Mouse (Mus musculus) spleen, adult 2 months (tissue): ENCODE measurements around the gene Fosl2. TPM values are rescaled to one million over a fixed set of nuclear protein-coding genes. Genes with fewer than 3 reads are reported as not detected.
"Not testable (repeated sequence)": the region's sequence is repeated elsewhere in the genome, so short reads cannot be mapped to it uniquely, and the experiment has no call there.

Source experiments
- DNase-seq, 2 experiments: peaks; one replicate each; pipeline versions ENCODE4 v3.0.0 to v3.0.0-alpha.2; 2012 to 2021; ENCODE audit warnings: low spot score in 2 of 2, low read depth in 1 of 2
- H3K27ac ChIP-seq: fragments of 200-500 bp; 2 replicates; pipeline ENCODE4 v1.5.1; 2012; ENCODE audit warnings: low read length, inconsistent platforms; ENCODE audit not compliant: insufficient read depth
- H3K27me3 ChIP-seq: fragments of 200-500 bp; 2 replicates; pipeline ENCODE4 v1.6.1; 2012; ENCODE audit warnings: mild to moderate bottlenecking, moderate library complexity, low read length, inconsistent platforms; ENCODE audit not compliant: control insufficient read depth, insufficient read depth
- H3K36me3 ChIP-seq: fragments of 200-500 bp; 2 replicates; pipeline ENCODE4 v1.6.1; 2012; ENCODE audit warnings: mild to moderate bottlenecking, low read length, inconsistent platforms; ENCODE audit not compliant: control insufficient read depth, insufficient read depth
- H3K4me1 ChIP-seq: fragments of 200-500 bp; 2 replicates; pipeline ENCODE4 v1.6.1; 2011; ENCODE audit warnings: inconsistent platforms; ENCODE audit not compliant: control insufficient read depth, insufficient read depth, insufficient read length
- H3K4me3 ChIP-seq: fragments of 200-500 bp; 2 replicates; pipeline ENCODE4 v1.5.1; 2011; ENCODE audit warnings: mild to moderate bottlenecking, inconsistent platforms; ENCODE audit not compliant: insufficient read depth, insufficient read length; ENCODE audit errors: extremely low read depth
- CTCF ChIP-seq: fragments of 200-500 bp; IDR thresholded peaks from 2 replicates; pipeline ENCODE4 v1.5.1; 2011; ENCODE audit warnings: mild to moderate bottlenecking, inconsistent platforms; ENCODE audit not compliant: insufficient read depth, insufficient read length, insufficient replicate concordance; ENCODE audit errors: extremely low read depth
- POLR2A ChIP-seq: fragments of 200-500 bp; IDR thresholded peaks from 2 replicates; pipeline ENCODE4 v1.6.1; 2011; ENCODE audit warnings: low read depth, low read length, inconsistent platforms
- WGBS: fragments of 180-500 bp; shearing (Covaris S2); methylation state at CpG from one replicate; pipeline ENCODE4 v1.1.7; 2018; 5-methylcytosine and 5-hydroxymethylcytosine counted together
- polyA plus RNA-seq: library from polyadenylated mRNA; depleted of rRNA; stranded (reverse); fragments of >200 nt; gene quantifications from 2 replicates; pipeline ENCODE4 v1.2.3, GENCODE M21; 2012

The Fosl2 gene
- polyA plus RNA-seq, 1 experiment: 5.1 TPM

DNA sequence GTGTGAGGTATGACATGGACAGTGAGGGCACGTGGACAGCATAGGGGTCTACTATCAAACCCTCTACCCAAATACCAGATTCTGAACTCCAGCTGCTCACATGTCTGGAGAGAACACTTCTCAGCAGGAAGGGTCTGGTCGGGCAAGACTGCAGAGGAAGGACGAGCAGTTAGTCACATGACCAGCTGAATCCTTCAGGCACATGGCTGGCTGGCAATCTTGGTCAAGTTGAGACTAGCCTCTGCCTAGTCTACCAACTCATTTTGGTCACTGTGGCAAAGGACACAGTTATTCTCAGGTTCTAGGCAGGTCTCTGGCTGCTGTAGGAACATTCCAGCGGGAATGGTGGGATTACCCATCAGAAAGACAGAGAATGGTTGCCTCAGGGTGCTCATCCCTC lies 42.1 kb downstream of the Fosl2 start:
- DNase-seq: no peak
- Histone ChIP-seq H3K36me3 (no peaks in the 10 kb centered on the region), H3K4me3 (no peak overlapping the region), H3K27me3 (no peaks in the 10 kb centered on the region), H3K27ac (no peak overlapping the region), H3K4me1 (no peaks in the 10 kb centered on the region)
- TF ChIP-seq POLR2A (no peak), CTCF (no peak)
- 70% methylated on average over 4 of the region's 4 CpGs for WGBS

DNA sequence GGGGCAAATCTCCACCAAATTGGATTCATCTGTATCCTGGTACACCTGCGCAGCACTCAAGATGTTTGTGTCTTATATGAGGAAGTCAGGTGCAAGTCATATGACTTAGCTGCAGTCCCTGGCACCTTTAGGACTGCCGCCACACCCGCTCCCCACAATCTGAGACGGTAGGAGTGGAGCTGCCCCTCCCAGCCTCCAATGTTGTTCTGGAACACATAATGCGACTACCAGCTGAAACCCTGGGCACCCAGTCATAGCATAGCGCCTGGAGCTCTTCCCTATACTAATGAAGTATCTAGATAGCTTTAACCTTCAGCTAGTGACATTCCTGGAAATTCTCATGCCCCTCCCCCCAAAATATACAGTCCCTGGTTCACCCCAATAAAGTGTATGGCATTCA lies 43.1 kb downstream of the Fosl2 start:
- not testable (repeated sequence) for H3K4me1 ChIP-seq, H3K36me3 ChIP-seq, H3K27me3 ChIP-seq, DNase-seq, H3K4me3 ChIP-seq, H3K27ac ChIP-seq
- WGBS: 75% methylated on average over 5 of the region's 6 CpGs

DNA sequence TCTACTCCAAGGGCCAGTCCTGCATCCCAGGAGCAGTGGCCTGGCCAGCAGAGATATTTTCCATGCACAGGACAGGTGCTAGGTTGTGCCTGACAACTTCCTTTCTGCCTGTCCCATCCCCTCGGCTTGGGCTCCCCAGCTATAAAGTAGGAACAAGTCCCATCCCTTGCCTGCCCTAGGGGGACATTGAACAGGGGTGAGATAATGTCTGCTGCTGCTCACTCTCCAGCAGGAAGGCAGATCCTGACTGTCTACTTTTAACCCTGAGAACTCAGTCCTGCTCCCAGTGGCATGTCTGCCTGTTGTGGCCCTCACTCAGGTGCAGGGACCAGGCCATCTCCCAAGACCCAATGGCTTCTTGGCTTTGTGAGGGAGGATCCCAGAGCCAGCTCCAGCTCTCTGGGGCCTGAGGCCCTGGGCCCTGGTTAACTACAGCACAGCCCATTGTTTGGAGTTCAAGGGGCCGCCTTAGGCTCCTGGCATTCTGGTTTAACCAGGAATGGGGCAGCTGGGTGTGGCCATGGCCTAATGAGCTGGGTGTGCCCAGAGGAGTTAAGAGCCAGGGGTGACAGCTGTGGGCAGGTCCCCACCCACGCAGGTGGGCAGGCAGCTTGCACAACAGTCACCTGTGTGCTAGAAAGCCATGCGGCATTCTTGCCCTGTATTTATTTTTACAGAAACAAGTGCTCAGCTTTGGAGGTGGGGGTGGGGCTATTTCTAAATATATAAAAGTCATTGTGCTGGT lies 47.5 kb downstream of the Fosl2 start:
- no peak for DNase-seq
- no peak overlapping the region for H3K27ac ChIP-seq
- H3K4me1 ChIP-seq: no peaks in the 10 kb centered on the region
- no peak for TF ChIP-seq CTCF
- no peak for TF ChIP-seq POLR2A
- 81% methylated on average over 4 of the region's 4 CpGs for WGBS
- no peaks in the 10 kb centered on the region for H3K36me3 ChIP-seq
- no peaks in the 10 kb centered on the region for H3K27me3 ChIP-seq
- no peak overlapping the region for H3K4me3 ChIP-seq

DNA sequence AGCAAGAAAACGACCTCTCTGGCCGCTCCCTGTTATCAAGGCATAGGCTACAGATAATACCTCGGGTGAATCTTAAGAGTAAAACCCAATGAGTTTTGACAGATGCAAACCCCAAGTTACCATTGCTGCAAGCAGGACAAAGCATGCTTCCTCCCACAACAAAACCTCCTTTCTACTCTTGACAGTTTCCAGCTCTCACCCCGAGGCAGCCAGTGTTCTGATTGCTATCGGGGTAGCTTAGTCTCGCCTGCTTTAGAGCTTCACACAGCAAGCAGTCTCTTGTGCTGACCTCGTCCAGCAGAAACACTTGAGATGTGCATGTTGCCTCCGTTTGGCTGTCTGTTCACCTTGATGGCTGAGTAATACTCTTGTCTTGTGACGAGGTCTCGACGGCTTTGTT lies 52.1 kb downstream of the Fosl2 start:
- DNase-seq: no peak
- no peaks in the 10 kb centered on the region for H3K4me1 ChIP-seq
- no peaks in the 10 kb centered on the region for H3K27me3 ChIP-seq
- TF ChIP-seq POLR2A (no peak), CTCF (no peak)
- no peak overlapping the region for H3K27ac ChIP-seq
- WGBS: 77% methylated on average over 11 of the region's 11 CpGs
- no peak overlapping the region for H3K4me3 ChIP-seq
- no peaks in the 10 kb centered on the region for H3K36me3 ChIP-seq

DNA sequence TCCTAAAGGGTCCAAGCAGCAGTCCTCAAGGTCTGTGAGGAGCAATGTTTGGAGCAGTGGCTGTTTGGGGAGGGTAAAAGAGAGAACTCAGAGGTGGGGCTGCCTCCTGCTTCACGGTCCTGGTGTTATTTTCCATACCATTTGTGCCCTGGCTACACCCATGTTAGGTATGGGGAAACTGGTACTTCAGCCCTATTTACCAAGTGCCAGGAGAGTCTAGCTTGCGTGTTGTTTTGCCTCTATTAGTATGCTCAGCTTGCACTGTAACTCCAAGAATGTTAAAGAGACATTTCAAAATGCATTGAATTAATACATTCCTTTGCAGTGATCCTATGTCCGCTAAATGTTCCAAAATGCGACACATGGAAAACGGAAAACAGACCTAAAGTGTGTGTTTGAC lies 55.7 kb downstream of the Fosl2 start:
- WGBS: 93% methylated on average over 5 of the region's 5 CpGs
- Histone ChIP-seq H3K27me3 (no peaks in the 10 kb centered on the region), H3K27ac (no peak overlapping the region), H3K4me3 (no peak overlapping the region), H3K4me1 (no peaks in the 10 kb centered on the region), H3K36me3 (no peaks in the 10 kb centered on the region)
- no peak for DNase-seq
- TF ChIP-seq CTCF (no peak), POLR2A (no peak)

DNA sequence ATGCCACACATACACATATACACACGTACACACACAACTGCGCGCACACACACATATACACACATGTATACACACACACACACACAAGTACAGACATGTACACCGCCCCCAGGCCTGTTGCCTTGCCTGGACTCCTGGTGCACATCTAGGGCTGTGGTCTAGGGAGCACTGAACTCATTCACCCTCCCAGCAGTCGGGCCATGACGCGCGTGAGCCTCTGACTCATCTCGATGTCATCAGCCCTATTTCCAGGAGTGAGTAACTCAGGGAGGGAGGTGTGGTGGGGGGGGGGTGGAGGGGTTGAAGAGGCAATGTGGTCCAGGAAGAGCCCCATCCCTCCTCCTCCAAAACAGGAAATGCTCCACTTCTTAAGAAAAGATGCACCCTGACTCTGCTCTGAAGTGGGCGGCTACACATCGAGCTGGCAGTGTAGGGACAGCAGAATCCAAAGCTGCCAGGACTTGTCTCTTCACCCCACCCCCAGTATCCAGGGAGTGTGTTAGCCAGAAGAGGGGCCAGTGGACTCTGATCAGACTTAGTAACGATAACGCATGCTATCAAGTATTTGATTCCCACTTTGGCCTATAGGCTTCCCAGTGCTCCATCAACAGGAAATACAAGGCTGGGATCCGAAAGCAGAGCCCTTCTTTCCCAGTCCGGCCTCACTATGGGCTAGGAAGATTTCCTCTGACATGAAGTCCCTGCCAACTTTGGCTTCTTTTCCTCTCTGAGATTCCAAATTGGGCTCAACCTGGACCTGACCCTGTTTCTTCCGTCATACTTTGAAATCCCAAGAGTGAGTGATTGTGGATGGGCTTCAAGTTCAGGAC lies 56.6 kb downstream of the Fosl2 start:
- no peaks in the 10 kb centered on the region for H3K4me1 ChIP-seq
- TF ChIP-seq CTCF (no peak), POLR2A (no peak)
- DNase-seq: no peak
- no peak overlapping the region for H3K4me3 ChIP-seq
- no peak overlapping the region for H3K27ac ChIP-seq
- WGBS: 79% methylated on average over 16 of the region's 16 CpGs
- no peaks in the 10 kb centered on the region for H3K27me3 ChIP-seq
- no peaks in the 10 kb centered on the region for H3K36me3 ChIP-seq

DNA sequence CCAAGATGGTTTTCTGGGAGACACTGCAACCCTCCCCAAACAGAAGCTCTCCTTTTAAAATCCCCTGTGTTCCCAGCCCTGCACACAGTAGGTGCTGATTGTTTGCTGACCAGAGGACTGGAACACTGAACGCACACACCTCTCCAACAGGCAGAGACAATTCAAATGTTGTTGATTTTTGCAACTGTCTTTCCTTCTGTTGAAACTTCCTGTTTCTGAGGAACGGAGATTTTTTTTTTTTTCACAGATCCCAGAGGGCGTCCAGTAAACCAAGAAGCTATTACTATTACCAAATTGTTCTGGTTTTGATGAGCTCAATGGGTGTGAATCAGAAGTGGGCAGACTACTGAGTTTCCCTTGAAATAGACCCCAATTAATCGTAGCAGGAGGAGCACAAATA lies 58.6 kb downstream of the Fosl2 start:
- DNase-seq: no peak
- 30% methylated on average over 4 of the region's 4 CpGs for WGBS
- Histone ChIP-seq H3K4me1 (no peaks in the 10 kb centered on the region), H3K4me3 (no peak overlapping the region), H3K27ac (no peak overlapping the region), H3K36me3 (no peaks in the 10 kb centered on the region), H3K27me3 (no peaks in the 10 kb centered on the region)
- no peak for TF ChIP-seq POLR2A
- TF ChIP-seq CTCF: no peak
